Mouse (Mus musculus) monocyte, adult 2 months (primary cell): ENCODE data around the gene Zdhhc8.
A peak's percentile ranks its signal among the peaks of the same experiment; 100 is the strongest.
"Not testable (repeated sequence)": the region's sequence is repeated elsewhere in the genome, so short reads cannot be mapped to it uniquely, and the experiment has no call there.

Experiments used
- DNase-seq, 2 experiments: peaks; one replicate each; pipeline ENCODE4 v3.0.0; 2022; ENCODE audit warnings: low spot score in 2 of 2, low read depth in 1 of 2

Zdhhc8 gene

GRCm38 (mm10) chr16:18198365-18199098 lies 36.4 kb downstream of the Zdhhc8 start:
- no peak for DNase-seq

GRCm38 (mm10) chr16:18197881-18198280 lies 37.1 kb downstream of the Zdhhc8 start:
- DNase-seq = no peak

- DNase-seq = not testable (repeated sequence)
Measured at GRCm38 (mm10) chr16:18195561-18195960, 39.4 kb downstream of the Zdhhc8 start.

- peak; percentile 25 to 65 for DNase-seq
Measured at GRCm38 (mm10) chr16:18195068-18195467, 39.9 kb downstream of the Zdhhc8 start.

GRCm38 (mm10) chr16:18194208-18194985 lies 40.5 kb downstream of the Zdhhc8 start:
- no peak for DNase-seq

- DNase-seq = no peak
Measured at GRCm38 (mm10) chr16:18191006-18191405, 43.9 kb downstream of the Zdhhc8 start.

GRCm38 (mm10) chr16:18187221-18187620 lies 47.7 kb downstream of the Zdhhc8 start:
- no peak for DNase-seq

- no peak for DNase-seq
Measured at GRCm38 (mm10) chr16:18186798-18187197, 48.1 kb downstream of the Zdhhc8 start.

- no peak for DNase-seq
Measured at GRCm38 (mm10) chr16:18185715-18186449, 49.1 kb downstream of the Zdhhc8 start.

- no peak for DNase-seq
Measured at GRCm38 (mm10) chr16:18182766-18183165, 52.2 kb downstream of the Zdhhc8 start.

GRCm38 (mm10) chr16:18181398-18181797 lies 53.5 kb downstream of the Zdhhc8 start:
- DNase-seq = no peak

GRCm38 (mm10) chr16:18179591-18179990 lies 55.3 kb downstream of the Zdhhc8 start:
- DNase-seq = no peak

- no peak for DNase-seq
Measured at GRCm38 (mm10) chr16:18176758-18177157, 58.2 kb downstream of the Zdhhc8 start.

GRCm38 (mm10) chr16:18175817-18176541 lies 59.0 kb downstream of the Zdhhc8 start:
- DNase-seq = no peak

- no peak for DNase-seq
Measured at GRCm38 (mm10) chr16:18173788-18174187, 61.1 kb downstream of the Zdhhc8 start.

- no peak for DNase-seq
Measured at GRCm38 (mm10) chr16:18173231-18173630, 61.7 kb downstream of the Zdhhc8 start.

- peak; percentile 29 to 32 for DNase-seq
Measured at GRCm38 (mm10) chr16:18172266-18172855, 62.6 kb downstream of the Zdhhc8 start.
